Mouse (Mus musculus) limb, embryonic 11.5 days (tissue): Measurements from ENCODE around the gene Pdpr. TPM values are rescaled to one million over a fixed set of nuclear protein-coding genes. Genes with fewer than 3 reads are reported as not detected.
A peak's percentile ranks its signal among the peaks of the same experiment; 100 is the strongest.

Source experiments
- ATAC-seq: fragments of 200-750 bp; cut with Nextera tagmentation; 2 replicates; pipeline ENCODE4 v1.8.0; 2017; ENCODE audit warnings: low read depth; ENCODE audit not compliant: insufficient number of reproducible peaks, low FRiP score, low TSS enrichment
- DNase-seq: peaks from one replicate; pipeline ENCODE4 v3.0.0-alpha.2; 2015; ENCODE audit warnings: low spot score
- H3K27ac ChIP-seq: fragments of 300-500 bp; sonication (generic); replicated peaks from 2 replicates; pipeline ENCODE4 v1.5.1; 2014; ENCODE audit warnings: low read depth, mild to moderate bottlenecking, low read length
- H3K27me3 ChIP-seq: fragments of 300-500 bp; sonication (generic); 2 replicates; pipeline ENCODE4 v1.6.1; 2014; ENCODE audit warnings: mild to moderate bottlenecking, low read length, mixed read lengths; ENCODE audit not compliant: control insufficient read depth, insufficient read depth
- H3K36me3 ChIP-seq: fragments of 300-500 bp; sonication (generic); 2 replicates; pipeline ENCODE4 v1.6.1; 2014; ENCODE audit warnings: mild to moderate bottlenecking, low read length, moderate library complexity, mixed read lengths; ENCODE audit not compliant: control insufficient read depth, insufficient read depth
- H3K4me1 ChIP-seq: fragments of 300-500 bp; sonication (generic); 2 replicates; pipeline ENCODE4 v1.6.1; 2014; ENCODE audit warnings: low read length, mixed read lengths; ENCODE audit not compliant: control insufficient read depth, insufficient read depth
- H3K4me2 ChIP-seq: fragments of 300-500 bp; sonication (generic); 2 replicates; pipeline ENCODE4 v1.6.1; 2014; ENCODE audit warnings: low read depth, mild to moderate bottlenecking, moderate library complexity; ENCODE audit not compliant: severe bottlenecking
- H3K4me3 ChIP-seq: fragments of 300-500 bp; sonication (generic); 2 replicates; pipeline ENCODE4 v1.5.1; 2014; ENCODE audit warnings: low read depth, low read length
- H3K9ac ChIP-seq: fragments of 300-500 bp; sonication (generic); 2 replicates; pipeline ENCODE4 v1.6.1; 2014; ENCODE audit warnings: mild to moderate bottlenecking, low read length
- H3K9me3 ChIP-seq: fragments of 300-500 bp; sonication (generic); 2 replicates; pipeline ENCODE4 v1.6.1; 2016; ENCODE audit warnings: low read length; ENCODE audit not compliant: control insufficient read depth
- WGBS: fragments of 180-500 bp; shearing (Covaris S2); extraction: QIAGEN DNeasy Blood & Tissue Kit; methylation state at CpG from one replicate; pipeline ENCODE4 v1.1.7; 2014; 5-methylcytosine and 5-hydroxymethylcytosine counted together
- polyA plus RNA-seq: library from polyadenylated mRNA; unstranded; fragments of >200 nt; fragmentation: Nextera tagmentation; extraction: Ambion mirVana; gene quantifications from 2 replicates; pipeline ENCODE4 v1.2.1, GENCODE M21; 2014

The Pdpr gene
- polyA plus RNA-seq, 1 experiment from 2014 or later: 5.9 TPM

DNA sequence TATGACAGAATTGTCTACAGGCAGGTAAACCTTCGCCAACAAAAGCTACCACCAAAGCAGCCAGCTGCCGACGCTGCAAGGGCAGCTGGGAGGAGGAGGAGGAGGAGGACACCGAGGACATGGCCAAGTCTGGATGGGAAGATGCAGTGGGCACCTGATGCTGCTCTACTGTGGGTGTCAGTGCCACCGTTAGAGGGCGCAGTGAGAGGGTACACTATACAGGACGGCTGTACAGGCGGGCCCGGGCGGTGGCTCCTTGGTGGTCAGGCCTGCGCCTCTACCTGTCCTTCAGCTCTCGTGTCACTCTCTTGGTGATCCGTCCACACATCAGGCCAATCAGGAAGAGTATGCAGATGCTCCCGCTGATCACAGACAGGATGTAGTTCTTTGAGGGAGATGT, 63.2 kb downstream of the Pdpr start:
- no peak overlapping the region for H3K4me2 ChIP-seq
- no peak overlapping the region for H3K4me3 ChIP-seq
- no peak overlapping the region for H3K9ac ChIP-seq
- H3K27me3 ChIP-seq: no peaks in the 10 kb centered on the region
- H3K9me3 ChIP-seq: no peaks in the 10 kb centered on the region
- no peak; the same call in 1 of the 2 replicates for ATAC-seq
- H3K36me3 ChIP-seq: peaks cover 15% of the 10 kb centered on the region
- peak; percentile 68 for DNase-seq
- 50% methylated on average over 14 of the region's 14 CpGs for WGBS
- no peak overlapping the region for H3K27ac ChIP-seq
- H3K4me1 ChIP-seq: no peaks in the 10 kb centered on the region

DNA sequence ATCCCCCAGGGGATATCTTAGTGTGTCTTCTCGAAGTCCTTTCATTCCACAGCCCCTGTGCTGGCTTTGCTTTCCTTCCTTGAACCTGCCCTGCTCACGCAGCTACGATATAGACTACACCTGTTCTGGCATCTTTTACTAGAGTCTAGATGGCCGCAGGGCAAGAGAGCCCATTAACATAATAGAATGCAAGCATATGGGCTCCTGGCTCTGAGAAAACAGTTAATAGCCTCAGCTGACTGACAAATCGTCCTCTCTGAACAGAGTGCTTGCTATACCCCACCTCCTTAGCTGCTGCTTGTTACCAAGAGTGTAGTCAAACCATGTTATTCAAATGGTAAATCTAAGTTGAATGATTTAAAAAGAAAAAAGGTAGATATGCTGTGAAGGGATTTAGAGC, 77.2 kb downstream of the Pdpr start:
- no peak overlapping the region for H3K4me3 ChIP-seq
- no peaks in the 10 kb centered on the region for H3K27me3 ChIP-seq
- DNase-seq (no peak), ATAC-seq (no peak)
- no peak overlapping the region for H3K4me2 ChIP-seq
- WGBS: 83% methylated on average over 5 of the region's 5 CpGs
- H3K9me3 ChIP-seq: no peaks in the 10 kb centered on the region
- H3K9ac ChIP-seq: no peak overlapping the region
- no peak overlapping the region for H3K27ac ChIP-seq
- peaks cover 16% of the 10 kb centered on the region for H3K36me3 ChIP-seq
- no peaks in the 10 kb centered on the region for H3K4me1 ChIP-seq

- no peak for ATAC-seq
- Histone ChIP-seq H3K4me2 (no peak overlapping the region), H3K27ac (no peak overlapping the region), H3K36me3 (peaks cover 6% of the 10 kb centered on the region; the same call in 1 of the 2 replicates), H3K27me3 (no peaks in the 10 kb centered on the region), H3K4me3 (no peak overlapping the region), H3K9me3 (no peaks in the 10 kb centered on the region), H3K9ac (no peak overlapping the region), H3K4me1 (no peaks in the 10 kb centered on the region)
- WGBS: 97% methylated on average over 4 of the region's 4 CpGs
- DNase-seq: no peak
Measured at GRCm38 (mm10) chr8:111185472-111185947, 91.1 kb downstream of the Pdpr start.

Other genes starting within 250 kb of the Pdpr start
- 75.6 and 77.1 TPM in 2 replicates for gene Cog4, start 248.0 kb upstream of the Pdpr start, polyA plus RNA-seq
- gene Sf3b3, start 247.8 kb upstream of the Pdpr start, polyA plus RNA-seq: 215 and 242 TPM in 2 replicates
- 10.2 and 10.7 TPM in 2 replicates for gene Fuk, start 192.1 kb upstream of the Pdpr start, polyA plus RNA-seq
- gene St3gal2, start 174.7 kb upstream of the Pdpr start, polyA plus RNA-seq: 19.5 and 22.3 TPM in 2 replicates
- gene Ddx19a, start 96.8 kb upstream of the Pdpr start, polyA plus RNA-seq: 34.1 and 40.3 TPM in 2 replicates
- 4.5 and 4.7 TPM in 2 replicates for gene Ddx19b, start 62.9 kb upstream of the Pdpr start, polyA plus RNA-seq
- gene Aars, start 61.5 kb upstream of the Pdpr start, polyA plus RNA-seq: 66.1 and 78.4 TPM in 2 replicates
- gene Exosc6, start 38.3 kb upstream of the Pdpr start, polyA plus RNA-seq: 31.1 and 35.1 TPM in 2 replicates
- not detected in 2 replicates for gene Clec18a, start 2.2 kb upstream of the Pdpr start, polyA plus RNA-seq
- gene Glg1, start 164.6 kb downstream of the Pdpr start, polyA plus RNA-seq: 76.1 and 77.4 TPM in 2 replicates
- 95.9 and 100 TPM in 2 replicates for gene Rfwd3, start 205.6 kb downstream of the Pdpr start, polyA plus RNA-seq
- 0.20 and 0.44 TPM in 2 replicates for gene Mlkl, start 243.5 kb downstream of the Pdpr start, polyA plus RNA-seq